Mouse (Mus musculus) MEL (cell line): Measurements from ENCODE around the gene C730034F03Rik. TPM values are rescaled to one million over a fixed set of nuclear protein-coding genes. Genes with fewer than 3 reads are reported as not detected.

Source experiments
- DNase-seq: peaks from one replicate; pipeline ENCODE4 v3.0.0; 2011; ENCODE audit warnings: low read depth, low spot score
- H3K27ac ChIP-seq: 2 replicates; pipeline ENCODE4 v1.5.1; 2012; ENCODE audit warnings: low read depth, mild to moderate bottlenecking, control low read depth, low read length, moderate library complexity; ENCODE audit not compliant: control insufficient read depth
- H3K27me3 ChIP-seq, 2 experiments: fragments of 150-350 bp in 1 of 2; sonication (generic) in 1 of 2; 2 replicates each; pipeline ENCODE4 v1.6.1; 2012; ENCODE audit warnings: low read length in 2 of 2, mild to moderate bottlenecking in 2 of 2, improper control_type of control experiment in 1 of 2, moderate library complexity in 1 of 2; ENCODE audit not compliant: insufficient read depth in 2 of 2, control insufficient read depth in 1 of 2
- H3K36me3 ChIP-seq, 2 experiments: 2 replicates each; pipeline ENCODE4 v1.6.1; 2012 to 2014; ENCODE audit warnings: low read length in 2 of 2, improper control_type of control experiment in 1 of 2, inconsistent platforms in 1 of 2, mild to moderate bottlenecking in 1 of 2; ENCODE audit not compliant: insufficient read depth in 2 of 2, control insufficient read depth in 1 of 2
- H3K4me1 ChIP-seq, 2 experiments: fragments of 150-350 bp in 1 of 2; sonication (generic) in 1 of 2; 2 replicates each; pipeline ENCODE4 v1.6.1; 2012; ENCODE audit warnings: low read length in 2 of 2, improper control_type of control experiment in 1 of 2, mild to moderate bottlenecking in 1 of 2; ENCODE audit not compliant: insufficient read depth in 2 of 2, control insufficient read depth in 1 of 2
- H3K4me3 ChIP-seq, 2 experiments: fragments of 150-350 bp in 1 of 2; sonication (generic) in 1 of 2; 2 replicates each; pipeline ENCODE4 v1.5.1; 2012; ENCODE audit warnings: low read depth in 2 of 2, low read length in 2 of 2, mild to moderate bottlenecking in 2 of 2, moderate library complexity in 2 of 2, control low read depth in 1 of 2, improper control_type of control experiment in 1 of 2; ENCODE audit not compliant: control insufficient read depth in 1 of 2, insufficient read depth in 1 of 2
- H3K79me2 ChIP-seq: 2 replicates; pipeline ENCODE4 v1.6.1; 2012; ENCODE audit warnings: mild to moderate bottlenecking, low read length, moderate library complexity; ENCODE audit not compliant: control insufficient read depth, poor library complexity, insufficient read depth
- H3K9ac ChIP-seq: 2 replicates; pipeline ENCODE4 v1.6.1; 2012; ENCODE audit warnings: low read depth, mild to moderate bottlenecking, control low read depth, low read length, moderate library complexity; ENCODE audit not compliant: control insufficient read depth, poor library complexity, severe bottlenecking
- H3K9me3 ChIP-seq: fragments of 150-350 bp; sonication (generic); replicated peaks from 2 replicates; pipeline ENCODE4 v1.6.1; 2012; ENCODE audit warnings: mild to moderate bottlenecking, low read length, improper control_type of control experiment, moderate library complexity; ENCODE audit not compliant: insufficient read depth
- CHD1 ChIP-seq: IDR thresholded peaks from 2 replicates; pipeline ENCODE4 v1.6.1; 2012; ENCODE audit warnings: low read depth, mild to moderate bottlenecking, inconsistent platforms, low read length, improper control_type of control experiment
- CHD2 ChIP-seq: IDR thresholded peaks from 2 replicates; pipeline ENCODE4 v1.6.1; 2011; ENCODE audit warnings: low read length, improper control_type of control experiment
- CTCF ChIP-seq, 3 experiments: IDR thresholded peaks in 2 of 3; conservative IDR thresholded peaks in 1 of 3; 2 replicates each; pipeline ENCODE4 v1.5.1; 2011 to 2012; ENCODE audit warnings: low read length in 3 of 3, low read depth in 2 of 3, mild to moderate bottlenecking in 2 of 3, improper control_type of control experiment in 1 of 3, inconsistent platforms in 1 of 3, mixed read lengths in 1 of 3, moderate library complexity in 1 of 3; ENCODE audit not compliant: control insufficient read depth in 1 of 3, insufficient read depth in 1 of 3, poor library complexity in 1 of 3, severe bottlenecking in 1 of 3
- E2F4 ChIP-seq: IDR thresholded peaks from 2 replicates; pipeline ENCODE4 v1.6.1; 2011; ENCODE audit warnings: low read depth, low read length, improper control_type of control experiment, borderline replicate concordance
- ELF1 ChIP-seq: IDR thresholded peaks from 2 replicates; pipeline ENCODE4 v1.6.1; 2014; ENCODE audit warnings: low read depth, mild to moderate bottlenecking, inconsistent platforms, low read length, improper control_type of control experiment, moderate library complexity
- GABPA ChIP-seq: IDR thresholded peaks from 2 replicates; pipeline ENCODE4 v1.6.1; 2012; ENCODE audit warnings: low read depth, mild to moderate bottlenecking, inconsistent platforms, low read length, improper control_type of control experiment, moderate library complexity
- GATA1 ChIP-seq: IDR thresholded peaks from 2 replicates; pipeline ENCODE4 v1.6.1; 2011; ENCODE audit warnings: low read depth, low read length, improper control_type of control experiment
- JUND ChIP-seq: IDR thresholded peaks from 2 replicates; pipeline ENCODE4 v1.6.1; 2011; ENCODE audit warnings: low read depth, mild to moderate bottlenecking, improper control_type of control experiment, low read length
- KAT2A ChIP-seq: conservative IDR thresholded peaks from 2 replicates; pipeline ENCODE4 v1.6.1; 2012; ENCODE audit warnings: low read depth, low read length, improper control_type of control experiment, inconsistent platforms
- MAFK ChIP-seq: IDR thresholded peaks from 2 replicates; pipeline ENCODE4 v1.6.1; 2011; ENCODE audit warnings: low read depth, mild to moderate bottlenecking, low read length, improper control_type of control experiment, borderline replicate concordance
- MAX ChIP-seq: IDR thresholded peaks from 2 replicates; pipeline ENCODE4 v1.6.1; 2011; ENCODE audit warnings: low read length, improper control_type of control experiment
- MEF2A ChIP-seq: IDR thresholded peaks from 2 replicates; pipeline ENCODE4 v1.6.1; 2014; ENCODE audit warnings: low read depth, mild to moderate bottlenecking, inconsistent platforms, low read length, improper control_type of control experiment; ENCODE audit not compliant: poor library complexity, insufficient replicate concordance, severe bottlenecking; ENCODE audit errors: extremely low read depth
- MXI1 ChIP-seq: IDR thresholded peaks from 2 replicates; pipeline ENCODE4 v1.6.1; 2011; ENCODE audit warnings: mild to moderate bottlenecking, low read depth, low read length, improper control_type of control experiment
- MYB ChIP-seq: IDR thresholded peaks from 2 replicates; pipeline ENCODE4 v1.6.1; 2011; ENCODE audit warnings: mild to moderate bottlenecking, low read depth, low read length, improper control_type of control experiment
- NELFE ChIP-seq: IDR thresholded peaks from 2 replicates; pipeline ENCODE4 v1.6.1; 2011; ENCODE audit warnings: low read depth, low read length, improper control_type of control experiment
- NRF1 ChIP-seq: IDR thresholded peaks from 2 replicates; pipeline ENCODE4 v1.6.1; 2014; ENCODE audit warnings: low read depth, mild to moderate bottlenecking, inconsistent platforms, low read length, improper control_type of control experiment, moderate library complexity; ENCODE audit not compliant: poor library complexity, insufficient read depth, severe bottlenecking
- POLR2A ChIP-seq, 2 experiments: IDR thresholded peaks; 2 replicates each; pipeline ENCODE4 v1.6.1; 2011 to 2012; ENCODE audit warnings: low read length in 2 of 2, mild to moderate bottlenecking in 2 of 2, control low read depth in 1 of 2, improper control_type of control experiment in 1 of 2, low read depth in 1 of 2, moderate library complexity in 1 of 2; ENCODE audit not compliant: control insufficient read depth in 1 of 2, insufficient read depth in 1 of 2, poor library complexity in 1 of 2
- POLR2AphosphoS5 ChIP-seq: IDR thresholded peaks from 2 replicates; pipeline ENCODE4 v1.6.1; 2012; ENCODE audit warnings: low read depth, borderline replicate concordance, mild to moderate bottlenecking, inconsistent platforms, low read length, moderate library complexity, mixed read lengths
- SIN3A ChIP-seq: IDR thresholded peaks from 2 replicates; pipeline ENCODE4 v1.6.1; 2012; ENCODE audit warnings: low read length, improper control_type of control experiment, inconsistent platforms
- TAL1 ChIP-seq: IDR thresholded peaks from 2 replicates; pipeline ENCODE4 v1.6.1; 2012; ENCODE audit warnings: mild to moderate bottlenecking, inconsistent platforms, low read length, moderate library complexity, mixed read lengths
- TCF12 ChIP-seq: IDR thresholded peaks from 2 replicates; pipeline ENCODE4 v1.6.1; 2014; ENCODE audit warnings: low read depth, mild to moderate bottlenecking, inconsistent platforms, low read length, improper control_type of control experiment, moderate library complexity
- UBTF ChIP-seq: IDR thresholded peaks from 2 replicates; pipeline ENCODE4 v1.6.1; 2012; ENCODE audit warnings: low read depth, mild to moderate bottlenecking, inconsistent platforms, low read length, improper control_type of control experiment, moderate library complexity, borderline replicate concordance; ENCODE audit not compliant: insufficient read depth
- USF1 ChIP-seq: IDR thresholded peaks from 2 replicates; pipeline ENCODE4 v1.6.1; 2014; ENCODE audit warnings: low read depth, mild to moderate bottlenecking, inconsistent platforms, low read length, improper control_type of control experiment, moderate library complexity
- USF2 ChIP-seq, 2 experiments: IDR thresholded peaks; 2 replicates each; pipeline ENCODE4 v1.6.1; 2011 to 2012; ENCODE audit warnings: improper control_type of control experiment in 2 of 2, low read length in 2 of 2, borderline replicate concordance in 1 of 2, inconsistent platforms in 1 of 2, low read depth in 1 of 2, mild to moderate bottlenecking in 1 of 2; ENCODE audit not compliant: insufficient read depth in 1 of 2
- ZC3H11A ChIP-seq: IDR thresholded peaks from 2 replicates; pipeline ENCODE4 v1.6.1; 2012; ENCODE audit warnings: low read depth, mild to moderate bottlenecking, inconsistent platforms, low read length, improper control_type of control experiment
- ZMIZ1 ChIP-seq: IDR thresholded peaks from 2 replicates; pipeline ENCODE4 v1.6.1; 2012; ENCODE audit warnings: low read depth, mild to moderate bottlenecking, inconsistent platforms, low read length, improper control_type of control experiment, moderate library complexity
- ZNF384 ChIP-seq: IDR thresholded peaks from 2 replicates; pipeline ENCODE4 v1.6.1; 2012; ENCODE audit warnings: low read depth, mild to moderate bottlenecking, inconsistent platforms, low read length, improper control_type of control experiment
- polyA plus RNA-seq, 2 experiments: library from polyadenylated mRNA; stranded (reverse) in 1 of 2; unstranded in 1 of 2; fragments of >175 nt in 1 of 2; fragments of >200 nt in 1 of 2; gene quantifications; 2 replicates each; pipeline versions ENCODE4 v1.2.1 to v1.2.4; 2012; ENCODE audit warnings: low replicate concordance in 2 of 2, low read depth in 1 of 2; ENCODE audit not compliant: insufficient read length in 2 of 2, insufficient read depth in 1 of 2, missing spikeins in 1 of 2
- total RNA-seq: library from RNA; depleted of rRNA; stranded (reverse); fragments of 300-350 nt; gene quantifications from 2 replicates; pipeline ENCODE4 v1.2.3, GENCODE M21; 2012

The C730034F03Rik gene
- total and polyA plus RNA-seq, 3 experiments = 1.6 to 2.5 TPM; not detected in 1

GRCm38 (mm10) chr15:89410118-89410517 lies 19.3 kb upstream of the C730034F03Rik start, which contains the start of gene Syce3:
Gene Syce3, minus strand, starts transcription at chr15:89410503.
- Histone ChIP-seq H3K4me3 (no peak within 1 kb of the TSS), H3K4me1 (peaks cover 7 to 13% of the 10 kb centered on the region in 2 experiments; a peak in 3 of 4 replicates), H3K27ac (no peak within 1 kb of the TSS), H3K27me3 (no peaks in the 10 kb centered on the region), H3K36me3 (peaks cover 0 to 6% of the 10 kb centered on the region in 2 experiments; a peak in 2 of 4 replicates), H3K9ac (no peak within 1 kb of the TSS), H3K79me2 (no peaks in the 10 kb centered on the region), H3K9me3 (no peaks in the 10 kb centered on the region)
- no peak for DNase-seq
- no peak for TF ChIP-seq POLR2AphosphoS5
- no peak for TF ChIP-seq USF2 (IDR thresholded peaks at IDR 0.05; ENCODE audit: borderline replicate concordance in 1 of 2, insufficient read depth in 1 of 2, low read depth in 1 of 2, low read length in 2 of 2)
- TF ChIP-seq CTCF (IDR thresholded peaks at IDR 0.05 in 2 of 3, conservative IDR thresholded peaks at IDR 0.05 in 1 of 3; ENCODE audit: control insufficient read depth in 1 of 3, insufficient read depth in 1 of 3, low read depth in 2 of 3, low read length in 3 of 3, poor library complexity in 1 of 3, severe bottlenecking in 1 of 3) = no peak
- no peak for TF ChIP-seq SIN3A
- TF ChIP-seq KAT2A = no peak
- TF ChIP-seq TCF12 = no peak
- TF ChIP-seq ZMIZ1 = no peak
- no peak for TF ChIP-seq GATA1
- TF ChIP-seq E2F4 = no peak
- TF ChIP-seq NELFE = no peak
- TF ChIP-seq USF1 = no peak
- no peak for TF ChIP-seq POLR2A (IDR thresholded peaks at IDR 0.05; ENCODE audit: control insufficient read depth in 1 of 2, insufficient read depth in 1 of 2, low read depth in 1 of 2, low read length in 2 of 2, poor library complexity in 1 of 2)
- no peak for TF ChIP-seq CHD2
- TF ChIP-seq MEF2A = no peak
- TF ChIP-seq MAFK = no peak
- no peak for TF ChIP-seq ELF1
- no peak for TF ChIP-seq ZNF384
- TF ChIP-seq MYB = no peak
- TF ChIP-seq UBTF = no peak

DNA sequence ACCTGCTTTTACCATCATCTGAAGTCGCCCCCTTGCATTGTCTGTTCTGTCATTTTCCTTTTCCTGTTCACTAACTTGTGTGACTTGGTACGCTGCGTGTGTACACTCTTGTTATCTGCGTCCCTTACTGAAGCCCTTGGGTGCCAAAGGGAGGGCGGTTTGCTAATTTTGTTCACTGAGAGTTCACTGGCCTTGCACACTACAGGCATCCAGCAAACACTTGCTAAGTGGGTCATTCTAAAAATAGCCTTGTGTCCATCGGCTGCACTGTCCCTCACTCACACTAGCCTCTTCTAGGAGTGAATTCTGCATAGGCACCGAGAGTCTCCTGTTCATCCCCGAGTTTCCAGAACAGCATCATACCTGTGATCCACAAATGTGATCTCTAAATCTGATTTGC lies 14.1 kb upstream of the C730034F03Rik start:
- TF ChIP-seq TAL1 (no peak), MAFK (no peak), MAX (no peak), CHD1 (no peak), KAT2A (no peak), USF2 (IDR thresholded peaks at IDR 0.05; ENCODE audit: borderline replicate concordance in 1 of 2, insufficient read depth in 1 of 2, low read depth in 1 of 2, low read length in 2 of 2) (no peak), ZC3H11A (no peak), MXI1 (no peak), MYB (no peak), ZMIZ1 (no peak), GABPA (no peak), NRF1 (no peak), UBTF (no peak), ZNF384 (no peak), JUND (no peak)
- H3K9ac ChIP-seq = no peak overlapping the region

More for the DNA sequence above, 14.1 kb upstream of the C730034F03Rik start:
- no peaks in the 10 kb centered on the region for H3K27me3 ChIP-seq
- no peaks in the 10 kb centered on the region for H3K36me3 ChIP-seq
- H3K4me3 ChIP-seq = no peak overlapping the region
- no peak overlapping the region for H3K27ac ChIP-seq
- no peaks in the 10 kb centered on the region for H3K79me2 ChIP-seq
- H3K4me1 ChIP-seq = no peaks in the 10 kb centered on the region
- no peak for DNase-seq
- no peaks in the 10 kb centered on the region for H3K9me3 ChIP-seq
